Mouse (Mus musculus): ENCODE results near the gene Slc10a4. TPM values are rescaled to one million over a fixed set of nuclear protein-coding genes. Genes with fewer than 3 reads are reported as not detected.
A peak's percentile ranks its signal among the peaks of the same experiment; 100 is the strongest.
"Not testable (repeated sequence)": the region's sequence is repeated elsewhere in the genome, so short reads cannot be mapped to it uniquely, and the experiment has no call there.

Slc10a4 gene
- polyA plus RNA-seq, 1 experiment from 2014 or later = 18.1 TPM

- ATAC-seq (ENCODE audit: low FRiP score) (no peak), DNase-seq (ENCODE audit: low spot score) (peak; percentile 46)
- peaks cover 15% of the 10 kb centered on the region for H3K27me3 ChIP-seq (ENCODE audit: control insufficient read depth, insufficient read depth, low read length)
- no peak overlapping the region; the same call in 1 of the 2 replicates for H3K9ac ChIP-seq (ENCODE audit: low read depth, low read length)
- no peak overlapping the region for H3K27ac ChIP-seq (ENCODE audit: low read depth, low read length)
- H3K4me2 ChIP-seq (replicated peaks; ENCODE audit: low read depth, low read length) = peak overlapping the region; percentile 59; the same call in 1 of the 2 replicates
- 52% methylated on average over 5 of the region's 5 CpGs for WGBS
- H3K36me3 ChIP-seq (ENCODE audit: control insufficient read depth, insufficient read depth, low read length) = no peaks in the 10 kb centered on the region
- no peaks in the 10 kb centered on the region for H3K4me1 ChIP-seq (replicated peaks; ENCODE audit: control insufficient read depth, insufficient read depth, low read length)
- no peaks in the 10 kb centered on the region for H3K9me3 ChIP-seq (ENCODE audit: control insufficient read depth, low read length)
- peak overlapping the region; percentile 43 for H3K4me3 ChIP-seq (ENCODE audit: low read depth, low read length)
Observed at GRCm38 (mm10) chr5:73007582-73007959, 888 bp downstream of the Slc10a4 start.

GRCm38 (mm10) chr5:73008230-73008629, 1.5 kb downstream of the Slc10a4 start:
- DNase-seq (ENCODE audit: low spot score); H3K27ac ChIP-seq (ENCODE audit: low read depth, low read length); H3K4me1 ChIP-seq (replicated peaks; ENCODE audit: control insufficient read depth, insufficient read depth, low read length); ATAC-seq (ENCODE audit: low FRiP score); H3K36me3 ChIP-seq (ENCODE audit: control insufficient read depth, insufficient read depth, low read length); H3K4me3 ChIP-seq (ENCODE audit: low read depth, low read length); H3K4me2 ChIP-seq (replicated peaks; ENCODE audit: low read depth, low read length); H3K9me3 ChIP-seq (ENCODE audit: control insufficient read depth, low read length); H3K9ac ChIP-seq (ENCODE audit: low read depth, low read length): not testable (repeated sequence)
- 41% methylated on average over 8 of the region's 8 CpGs for WGBS
- peaks cover 15% of the 10 kb centered on the region for H3K27me3 ChIP-seq (ENCODE audit: control insufficient read depth, insufficient read depth, low read length)

DNA sequence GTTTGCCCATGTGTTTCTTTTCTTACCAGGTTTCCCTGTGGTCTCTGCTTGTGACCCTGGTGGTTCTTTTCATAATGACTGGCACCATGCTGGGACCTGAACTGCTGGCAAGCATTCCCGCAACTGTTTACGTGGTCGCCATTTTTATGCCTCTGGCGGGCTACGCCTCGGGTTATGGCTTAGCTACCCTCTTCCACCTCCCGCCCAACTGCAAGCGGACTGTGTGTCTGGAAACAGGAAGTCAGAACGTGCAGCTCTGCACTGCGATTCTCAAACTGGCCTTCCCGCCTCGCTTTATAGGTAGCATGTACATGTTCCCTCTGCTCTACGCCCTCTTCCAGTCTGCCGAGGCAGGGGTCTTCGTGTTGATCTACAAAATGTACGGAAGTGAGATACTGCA, 5.1 kb downstream of the Slc10a4 start:
- not testable (repeated sequence) for H3K9ac ChIP-seq (ENCODE audit: low read depth, low read length); H3K27ac ChIP-seq (ENCODE audit: low read depth, low read length); H3K36me3 ChIP-seq (ENCODE audit: control insufficient read depth, insufficient read depth, low read length); H3K4me1 ChIP-seq (replicated peaks; ENCODE audit: control insufficient read depth, insufficient read depth, low read length); H3K4me3 ChIP-seq (ENCODE audit: low read depth, low read length); H3K9me3 ChIP-seq (ENCODE audit: control insufficient read depth, low read length); H3K4me2 ChIP-seq (replicated peaks; ENCODE audit: low read depth, low read length); ATAC-seq (ENCODE audit: low FRiP score); DNase-seq (ENCODE audit: low spot score)
- peaks cover 15% of the 10 kb centered on the region for H3K27me3 ChIP-seq (ENCODE audit: control insufficient read depth, insufficient read depth, low read length)
- 90% methylated on average over 14 of the region's 16 CpGs for WGBS

DNA sequence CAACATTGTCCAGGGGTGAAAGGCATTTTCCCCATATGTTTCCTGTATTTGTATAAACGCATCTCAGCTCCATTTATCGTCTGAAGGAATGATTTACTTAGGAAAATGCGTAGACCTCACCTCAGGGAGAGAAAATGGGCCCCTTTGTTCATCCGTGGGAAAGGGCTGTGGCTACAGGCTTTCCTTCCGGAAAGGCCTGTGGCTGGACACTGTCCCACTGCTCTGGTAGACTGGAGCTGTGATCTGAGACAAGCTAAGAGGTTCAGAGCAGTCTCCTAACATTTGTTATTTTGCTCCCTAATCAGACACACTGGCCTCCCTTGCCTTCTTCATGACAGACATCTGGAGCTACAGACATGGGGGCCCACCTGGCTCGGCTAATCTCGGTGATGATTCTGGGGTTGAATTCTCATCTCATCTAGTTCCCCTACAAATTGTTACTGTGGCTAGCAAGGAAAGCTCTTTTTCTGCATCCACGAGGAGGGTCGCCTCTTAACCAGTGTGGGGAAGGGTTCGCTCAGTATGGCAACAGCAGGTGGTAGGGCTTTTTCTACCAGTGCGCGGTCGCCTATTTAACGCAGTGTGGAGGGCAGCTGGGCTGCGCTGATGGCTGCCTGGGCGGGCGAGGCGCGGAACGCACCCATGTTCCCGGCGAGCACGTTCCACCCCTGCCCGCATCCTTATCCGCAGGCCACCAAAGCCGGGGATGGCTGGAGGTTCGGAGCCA, 6.4 kb downstream of the Slc10a4 start:
- not testable (repeated sequence) for H3K36me3 ChIP-seq (ENCODE audit: control insufficient read depth, insufficient read depth, low read length); H3K27ac ChIP-seq (ENCODE audit: low read depth, low read length); H3K27me3 ChIP-seq (ENCODE audit: control insufficient read depth, insufficient read depth, low read length); H3K9ac ChIP-seq (ENCODE audit: low read depth, low read length); H3K4me1 ChIP-seq (replicated peaks; ENCODE audit: control insufficient read depth, insufficient read depth, low read length); H3K9me3 ChIP-seq (ENCODE audit: control insufficient read depth, low read length)
- H3K4me2 ChIP-seq (replicated peaks; ENCODE audit: low read depth, low read length) = peak overlapping the region; percentile 66
- peak; percentile 75 for ATAC-seq (ENCODE audit: low FRiP score)
- peak overlapping the region; percentile 34; the same call in 1 of the 2 replicates for H3K4me3 ChIP-seq (ENCODE audit: low read depth, low read length)
- 20% methylated on average over 24 of the region's 27 CpGs for WGBS
- peak; percentile 40 for DNase-seq (ENCODE audit: low spot score)

DNA sequence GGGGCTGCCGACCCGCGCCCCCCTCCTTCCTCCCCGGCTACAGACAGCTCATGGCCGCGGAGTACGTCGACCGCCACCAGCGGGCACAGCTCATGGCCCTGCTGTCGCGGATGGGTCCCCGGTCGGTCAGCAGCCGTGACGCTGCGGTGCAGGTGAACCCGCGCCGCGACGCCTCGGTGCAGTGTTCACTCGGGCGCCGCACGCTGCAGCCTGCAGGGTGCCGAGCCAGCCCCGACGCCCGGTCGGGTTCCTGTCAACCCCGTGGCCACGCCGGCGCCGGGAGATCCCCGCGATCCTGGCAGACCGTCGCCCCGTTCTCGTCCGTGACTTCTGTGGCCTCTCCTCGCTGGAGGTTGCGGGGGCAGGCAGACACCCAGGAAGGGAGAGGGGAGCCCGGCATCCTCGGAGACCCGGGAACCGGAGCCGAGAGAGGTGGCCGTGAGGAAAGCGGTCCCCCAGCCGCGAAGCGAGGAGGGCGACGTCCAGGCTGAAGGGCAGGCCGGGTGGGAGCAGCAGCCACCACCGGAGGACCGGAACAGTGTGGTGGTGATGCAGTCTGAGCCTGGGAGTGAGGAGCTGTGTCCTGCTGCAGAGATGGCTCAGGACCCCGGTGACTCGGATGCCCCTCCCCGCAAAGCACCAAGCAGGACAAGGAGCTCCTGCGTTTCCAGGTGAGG, 7.1 kb downstream of the Slc10a4 start:
- DNase-seq (ENCODE audit: low spot score) = peak; percentile 50

DNA sequence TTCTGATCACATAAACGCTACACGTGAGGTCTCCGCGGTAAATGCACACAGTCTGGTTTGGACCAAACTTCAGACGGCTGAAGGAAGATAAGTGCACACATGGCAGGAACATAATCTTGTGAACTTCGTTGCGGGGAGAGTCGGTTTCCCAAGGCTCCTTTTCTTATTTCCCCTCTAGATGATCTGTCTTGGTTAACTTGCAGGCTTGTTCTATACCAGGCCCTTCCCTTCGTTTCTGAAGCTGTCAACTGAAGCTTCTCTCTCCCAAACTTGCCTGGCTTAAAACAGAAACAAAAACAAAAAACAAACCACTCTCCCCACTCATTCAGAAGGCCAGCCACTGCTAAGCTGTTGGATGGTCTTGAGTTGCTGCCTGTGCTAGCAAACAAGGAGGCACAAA, 8.1 kb downstream of the Slc10a4 start:
- H3K27me3 ChIP-seq (ENCODE audit: control insufficient read depth, insufficient read depth, low read length) = peaks cover 4% of the 10 kb centered on the region; the same call in 1 of the 2 replicates
- WGBS = 61% methylated on average over 9 of the region's 9 CpGs
- ATAC-seq (ENCODE audit: low FRiP score) = no peak
- H3K4me1 ChIP-seq (replicated peaks; ENCODE audit: control insufficient read depth, insufficient read depth, low read length) = peaks cover 2% of the 10 kb centered on the region; the same call in 1 of the 2 replicates
- H3K27ac ChIP-seq (ENCODE audit: low read depth, low read length) = no peak overlapping the region
- no peak overlapping the region for H3K4me2 ChIP-seq (replicated peaks; ENCODE audit: low read depth, low read length)
- no peak overlapping the region for H3K9ac ChIP-seq (ENCODE audit: low read depth, low read length)
- H3K9me3 ChIP-seq (ENCODE audit: control insufficient read depth, low read length) = no peaks in the 10 kb centered on the region
- peak; percentile 24 for DNase-seq (ENCODE audit: low spot score)
- no peaks in the 10 kb centered on the region for H3K36me3 ChIP-seq (ENCODE audit: control insufficient read depth, insufficient read depth, low read length)
- H3K4me3 ChIP-seq (ENCODE audit: low read depth, low read length) = no peak overlapping the region

More for the DNA sequence above, 7.1 kb downstream of the Slc10a4 start:
- peak; percentile 75 for ATAC-seq (ENCODE audit: low FRiP score)
- H3K27me3 ChIP-seq (ENCODE audit: control insufficient read depth, insufficient read depth, low read length); H3K36me3 ChIP-seq (ENCODE audit: control insufficient read depth, insufficient read depth, low read length); H3K9me3 ChIP-seq (ENCODE audit: control insufficient read depth, low read length); H3K4me1 ChIP-seq (replicated peaks; ENCODE audit: control insufficient read depth, insufficient read depth, low read length); H3K27ac ChIP-seq (ENCODE audit: low read depth, low read length): not testable (repeated sequence)
- peak overlapping the region; percentile 47; the same call in 1 of the 2 replicates for H3K9ac ChIP-seq (ENCODE audit: low read depth, low read length)
- WGBS = 2% methylated on average over 40 of the region's 65 CpGs
- peak overlapping the region; percentile 66 for H3K4me2 ChIP-seq (replicated peaks; ENCODE audit: low read depth, low read length)
- peak overlapping the region; percentile 34 for H3K4me3 ChIP-seq (ENCODE audit: low read depth, low read length)

- Histone ChIP-seq H3K36me3 (ENCODE audit: control insufficient read depth, insufficient read depth, low read length) (0 out of 2 replicates have a peak, but pooled peaks cover 5% of the 10 kb centered on the region), H3K27ac (ENCODE audit: low read depth, low read length) (no peak overlapping the region), H3K4me1 (replicated peaks; ENCODE audit: control insufficient read depth, insufficient read depth, low read length) (no peaks in the 10 kb centered on the region), H3K4me2 (replicated peaks; ENCODE audit: low read depth, low read length) (no peak overlapping the region), H3K9me3 (ENCODE audit: control insufficient read depth, low read length) (no peaks in the 10 kb centered on the region), H3K27me3 (ENCODE audit: control insufficient read depth, insufficient read depth, low read length) (no peaks in the 10 kb centered on the region), H3K9ac (ENCODE audit: low read depth, low read length) (no peak overlapping the region), H3K4me3 (ENCODE audit: low read depth, low read length) (no peak overlapping the region)
- DNase-seq (ENCODE audit: low spot score) (no peak), ATAC-seq (ENCODE audit: low FRiP score) (no peak)
- WGBS = 91% methylated on average over 13 of the region's 13 CpGs
Observed at GRCm38 (mm10) chr5:73023801-73024200, 17.1 kb downstream of the Slc10a4 start.

- 90% methylated on average over 13 of the region's 13 CpGs for WGBS
Observed at GRCm38 (mm10) chr5:73028646-73029045, 22.0 kb downstream of the Slc10a4 start.

DNA sequence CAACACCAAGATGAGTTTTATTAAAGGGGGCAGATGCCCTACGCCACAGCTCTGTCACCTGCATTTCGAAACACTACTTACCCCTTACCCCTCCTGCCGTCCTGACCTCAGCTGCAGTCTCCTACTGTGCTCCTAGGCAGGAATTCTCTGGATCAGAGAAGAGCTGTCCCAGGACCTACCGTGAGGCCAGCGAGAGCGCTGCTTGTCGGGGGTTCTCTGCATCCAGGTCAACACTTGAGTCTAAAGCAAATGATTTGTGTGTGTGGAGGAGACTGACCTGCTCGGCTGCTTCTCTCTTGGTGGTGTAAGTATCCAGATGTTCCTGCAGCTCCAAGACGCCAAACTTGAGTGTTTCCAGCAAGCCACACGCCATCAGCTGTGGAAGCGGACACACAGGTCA, 25.8 kb downstream of the Slc10a4 start:
- Histone ChIP-seq H3K27me3 (ENCODE audit: control insufficient read depth, insufficient read depth, low read length) (no peaks in the 10 kb centered on the region), H3K9me3 (ENCODE audit: control insufficient read depth, low read length) (no peaks in the 10 kb centered on the region), H3K27ac (ENCODE audit: low read depth, low read length) (no peak overlapping the region), H3K4me2 (replicated peaks; ENCODE audit: low read depth, low read length) (no peak overlapping the region), H3K36me3 (ENCODE audit: control insufficient read depth, insufficient read depth, low read length) (no peaks in the 10 kb centered on the region), H3K4me1 (replicated peaks; ENCODE audit: control insufficient read depth, insufficient read depth, low read length) (no peaks in the 10 kb centered on the region), H3K4me3 (ENCODE audit: low read depth, low read length) (no peak overlapping the region), H3K9ac (ENCODE audit: low read depth, low read length) (no peak overlapping the region)
- ATAC-seq (ENCODE audit: low FRiP score) (no peak), DNase-seq (ENCODE audit: low spot score) (no peak)
- 74% methylated on average over 11 of the region's 11 CpGs for WGBS

More at GRCm38 (mm10) chr5:73028646-73029045, 22.0 kb downstream of the Slc10a4 start:
- Histone ChIP-seq H3K9me3 (ENCODE audit: control insufficient read depth, low read length) (no peaks in the 10 kb centered on the region), H3K27ac (ENCODE audit: low read depth, low read length) (no peak overlapping the region), H3K9ac (ENCODE audit: low read depth, low read length) (no peak overlapping the region), H3K36me3 (ENCODE audit: control insufficient read depth, insufficient read depth, low read length) (no peaks in the 10 kb centered on the region), H3K4me1 (replicated peaks; ENCODE audit: control insufficient read depth, insufficient read depth, low read length) (no peaks in the 10 kb centered on the region), H3K4me3 (ENCODE audit: low read depth, low read length) (no peak overlapping the region), H3K4me2 (replicated peaks; ENCODE audit: low read depth, low read length) (no peak overlapping the region), H3K27me3 (ENCODE audit: control insufficient read depth, insufficient read depth, low read length) (no peaks in the 10 kb centered on the region)
- ATAC-seq (ENCODE audit: low FRiP score) (no peak), DNase-seq (ENCODE audit: low spot score) (no peak)

Measured in hindbrain, embryonic 11.5 days (tissue).